Mouse (Mus musculus) intestine, embryonic 15.5 days (tissue): ENCODE measurements around the gene Ube2c. TPM values are rescaled to one million over a fixed set of nuclear protein-coding genes. Genes with fewer than 3 reads are reported as not detected.
"Not testable (repeated sequence)": the region's sequence is repeated elsewhere in the genome, so short reads cannot be mapped to it uniquely, and the experiment has no call there.

Source experiments
- ATAC-seq: fragments of 200-750 bp; cut with Nextera tagmentation; 2 replicates; pipeline ENCODE4 v1.8.0; 2017; ENCODE audit warnings: moderate TSS enrichment, moderate library complexity
- H3K27ac ChIP-seq: fragments of 300-500 bp; sonication (generic); 2 replicates; pipeline ENCODE4 v1.5.1; 2015; ENCODE audit warnings: mild to moderate bottlenecking, inconsistent platforms
- H3K27me3 ChIP-seq: fragments of 300-500 bp; sonication (generic); replicated peaks from 2 replicates; pipeline ENCODE4 v1.6.1; 2015; ENCODE audit warnings: inconsistent platforms
- H3K36me3 ChIP-seq: fragments of 300-500 bp; sonication (generic); 2 replicates; pipeline ENCODE4 v1.6.1; 2015; ENCODE audit warnings: inconsistent platforms
- H3K4me1 ChIP-seq: fragments of 300-500 bp; sonication (generic); replicated peaks from 2 replicates; pipeline ENCODE4 v1.6.1; 2015; ENCODE audit warnings: inconsistent platforms
- H3K4me2 ChIP-seq: fragments of 300-500 bp; sonication (generic); replicated peaks from 2 replicates; pipeline ENCODE4 v1.6.1; 2015; ENCODE audit warnings: mild to moderate bottlenecking, inconsistent platforms
- H3K4me3 ChIP-seq: fragments of 300-500 bp; sonication (generic); replicated peaks from 2 replicates; pipeline ENCODE4 v1.5.1; 2015; ENCODE audit warnings: inconsistent platforms
- H3K9ac ChIP-seq: fragments of 300-500 bp; sonication (generic); 2 replicates; pipeline ENCODE4 v1.6.1; 2015; ENCODE audit warnings: inconsistent platforms
- H3K9me3 ChIP-seq: fragments of 300-500 bp; sonication (generic); 2 replicates; pipeline ENCODE4 v1.6.1; 2016; ENCODE audit warnings: inconsistent platforms
- WGBS: fragments of 180-500 bp; shearing (Covaris S2); methylation state at CpG from one replicate; pipeline ENCODE4 v1.1.7; 2015; 5-methylcytosine and 5-hydroxymethylcytosine counted together
- polyA plus RNA-seq: library from polyadenylated mRNA; unstranded; fragments of >200 nt; fragmentation: Nextera tagmentation; extraction: Ambion mirVana; gene quantifications from 2 replicates; pipeline ENCODE4 v1.2.1, GENCODE M21; 2015

Gene Ube2c
- polyA plus RNA-seq, 1 experiment from 2014 or later = 431 TPM

DNA sequence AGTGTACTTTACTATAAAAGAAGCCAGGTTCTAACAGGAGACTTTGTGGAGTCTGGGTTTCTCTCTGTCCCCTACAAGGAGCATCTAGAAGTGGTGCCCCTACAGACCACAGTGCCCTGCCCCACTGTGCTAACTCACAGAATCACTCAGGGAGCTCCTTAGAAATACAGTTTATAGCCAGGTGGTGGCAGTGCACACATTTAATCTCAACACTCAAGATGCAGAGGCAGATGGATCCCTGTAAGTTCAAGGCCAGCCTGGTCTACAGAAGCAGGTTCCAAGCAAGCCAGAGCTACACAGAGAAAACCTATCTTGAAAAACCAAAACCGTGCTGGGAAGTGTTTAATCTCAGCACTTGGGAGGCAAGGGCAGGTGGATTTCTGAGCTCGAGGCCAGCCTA is 24.1 kb downstream of the Ube2c start:
- 92% methylated on average over 2 of the region's 2 CpGs for WGBS
- Histone ChIP-seq H3K9ac (no peak overlapping the region), H3K4me3 (no peak overlapping the region), H3K27me3 (no peaks in the 10 kb centered on the region), H3K27ac (no peak overlapping the region), H3K9me3 (no peaks in the 10 kb centered on the region), H3K4me2 (no peak overlapping the region), H3K36me3 (peaks cover 39% of the 10 kb centered on the region), H3K4me1 (no peaks in the 10 kb centered on the region)
- no peak for ATAC-seq

DNA sequence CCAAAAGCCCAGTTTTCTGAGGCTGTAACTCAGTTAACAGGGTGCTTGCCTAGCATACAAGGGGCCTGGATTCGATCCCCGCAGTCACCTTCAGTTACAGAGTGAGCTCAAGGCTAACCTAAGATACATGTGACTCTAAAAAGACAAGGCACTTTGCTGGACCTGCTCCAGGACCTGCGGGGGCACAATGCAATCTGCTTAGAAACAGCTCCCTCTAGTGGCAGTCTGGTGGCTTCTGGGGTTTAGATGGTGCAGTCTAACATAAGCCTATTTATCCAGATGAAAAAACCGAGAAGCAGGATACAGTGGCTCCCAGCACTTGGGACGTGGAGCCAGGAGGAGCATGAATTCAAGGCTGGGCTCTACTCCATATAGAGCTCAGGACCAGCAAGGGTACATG is 24.6 kb downstream of the Ube2c start:
- Histone ChIP-seq H3K27ac (no peak overlapping the region), H3K9ac (no peak overlapping the region), H3K4me1 (no peaks in the 10 kb centered on the region), H3K27me3 (no peaks in the 10 kb centered on the region), H3K4me3 (no peak overlapping the region), H3K36me3 (peaks cover 39% of the 10 kb centered on the region), H3K4me2 (no peak overlapping the region), H3K9me3 (no peaks in the 10 kb centered on the region)
- WGBS = 32% methylated on average over 5 of the region's 5 CpGs
- ATAC-seq = peak; percentile 52

GRCm38 (mm10) chr2:164795868-164796267 is 26.2 kb downstream of the Ube2c start:
- no peak overlapping the region for H3K4me2 ChIP-seq
- peaks cover 38% of the 10 kb centered on the region for H3K36me3 ChIP-seq

DNA sequence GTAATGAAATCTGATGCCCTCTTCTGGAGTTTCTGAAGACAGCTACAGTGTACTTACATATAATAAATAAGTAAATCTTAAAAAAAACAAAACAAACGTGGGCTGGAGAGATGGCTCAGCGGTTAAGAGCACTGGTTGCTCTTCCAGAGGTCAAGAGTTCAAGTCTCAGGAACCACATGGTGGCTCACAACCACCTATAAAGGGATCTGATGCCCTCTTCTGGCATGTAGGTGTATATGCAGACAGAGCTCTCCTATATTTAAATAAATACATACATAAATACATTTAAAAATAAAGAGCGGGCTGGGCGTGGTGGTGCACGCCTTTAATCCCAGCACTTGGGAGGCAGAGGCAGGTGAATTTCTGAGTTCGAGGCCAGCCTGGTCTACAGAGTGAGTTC is 28.9 kb downstream of the Ube2c start:
- not testable (repeated sequence) for H3K4me3 ChIP-seq, H3K27ac ChIP-seq, ATAC-seq, H3K4me1 ChIP-seq, H3K9ac ChIP-seq, H3K4me2 ChIP-seq, H3K27me3 ChIP-seq, H3K9me3 ChIP-seq
- 74% methylated on average over 6 of the region's 6 CpGs for WGBS
- H3K36me3 ChIP-seq = peaks cover 18% of the 10 kb centered on the region

More at GRCm38 (mm10) chr2:164795868-164796267, 26.2 kb downstream of the Ube2c start:
- H3K4me3 ChIP-seq = no peak overlapping the region
- ATAC-seq = no peak
- WGBS = 82% methylated on average over 4 of the region's 4 CpGs
- H3K27me3 ChIP-seq = no peaks in the 10 kb centered on the region
- no peak overlapping the region for H3K9ac ChIP-seq
- H3K9me3 ChIP-seq = no peaks in the 10 kb centered on the region
- no peaks in the 10 kb centered on the region for H3K4me1 ChIP-seq
- H3K27ac ChIP-seq = no peak overlapping the region

- H3K36me3 ChIP-seq = peaks cover 13% of the 10 kb centered on the region; the same call in 1 of the 2 replicates
Observed at GRCm38 (mm10) chr2:164800252-164801004, 30.7 kb downstream of the Ube2c start.

GRCm38 (mm10) chr2:164803201-164803920 is 33.7 kb downstream of the Ube2c start:
- H3K27ac ChIP-seq = peak overlapping the region; percentile 23; the same call in 1 of the 2 replicates
- WGBS = 81% methylated on average over 16 of the region's 16 CpGs
- H3K36me3 ChIP-seq = 0 out of 2 replicates have a peak, but pooled peaks cover 4% of the 10 kb centered on the region
- peak overlapping the region; percentile 65 for H3K4me2 ChIP-seq
- ATAC-seq = no peak
- H3K4me1 ChIP-seq = peaks cover 15% of the 10 kb centered on the region
- peak overlapping the region; percentile 65 for H3K4me3 ChIP-seq
- peak overlapping the region; percentile 76 for H3K9ac ChIP-seq
- no peaks in the 10 kb centered on the region for H3K27me3 ChIP-seq
- H3K9me3 ChIP-seq = no peaks in the 10 kb centered on the region

More at GRCm38 (mm10) chr2:164800252-164801004, 30.7 kb downstream of the Ube2c start:
- no peak overlapping the region for H3K9ac ChIP-seq
- no peak for ATAC-seq
- no peak overlapping the region for H3K4me2 ChIP-seq
- peaks cover 12% of the 10 kb centered on the region for H3K4me1 ChIP-seq
- 89% methylated on average over 13 of the region's 13 CpGs for WGBS
- H3K9me3 ChIP-seq = no peaks in the 10 kb centered on the region
- no peaks in the 10 kb centered on the region for H3K27me3 ChIP-seq
- H3K27ac ChIP-seq = no peak overlapping the region
- H3K4me3 ChIP-seq = no peak overlapping the region

DNA sequence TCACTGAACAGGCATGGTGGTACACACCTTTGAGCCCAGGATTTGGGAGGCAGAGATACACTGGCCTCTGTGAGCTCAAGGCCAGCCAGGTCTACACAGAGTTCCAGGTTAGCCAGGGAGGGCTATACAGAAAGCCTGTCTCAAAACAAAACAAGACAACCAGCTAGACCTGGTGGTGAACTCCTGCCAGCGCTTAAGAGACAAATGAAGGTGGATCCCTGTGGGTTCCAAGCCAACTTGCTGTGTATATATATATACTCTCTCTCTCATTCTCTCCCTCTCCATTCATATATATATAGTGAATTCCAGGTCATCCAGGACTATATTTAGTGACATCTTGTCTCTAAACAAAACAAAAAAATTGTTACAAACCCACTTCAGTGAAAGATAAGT is 34.2 kb downstream of the Ube2c start:
- Histone ChIP-seq H3K4me2 (peak overlapping the region; percentile 65), H3K9ac (peak overlapping the region; percentile 76), H3K27me3 (no peaks in the 10 kb centered on the region), H3K4me1 (peaks cover 15% of the 10 kb centered on the region), H3K4me3 (peak overlapping the region; percentile 65), H3K27ac (peak overlapping the region; percentile 23; the same call in 1 of the 2 replicates), H3K9me3 (no peaks in the 10 kb centered on the region), H3K36me3 (0 out of 2 replicates have a peak, but pooled peaks cover 4% of the 10 kb centered on the region)
- 45% methylated on average over 1 of the region's 1 CpGs for WGBS
- no peak for ATAC-seq

GRCm38 (mm10) chr2:164804533-164805331 is 35.0 kb downstream of the Ube2c start, which contains the start of the genes Acot8 and Zswim3:
Gene Acot8, minus strand, starts transcription at chr2:164804882.
Gene Zswim3, plus strand, starts transcription at chr2:164805098.
- Histone ChIP-seq H3K36me3 (0 out of 2 replicates have a peak, but pooled peaks cover 4% of the 10 kb centered on the region), H3K27me3 (no peaks in the 10 kb centered on the region), H3K9ac (peak within 1 kb of the TSS; percentile 76), H3K4me3 (peak within 1 kb of the TSS; percentile 65), H3K4me1 (peaks cover 15% of the 10 kb centered on the region), H3K4me2 (peak within 1 kb of the TSS; percentile 65), H3K9me3 (no peaks in the 10 kb centered on the region), H3K27ac (peak within 1 kb of the TSS; percentile 83)
- ATAC-seq = peak; percentile 97
- WGBS = under 1% methylated on average over 47 of the region's 47 CpGs

DNA sequence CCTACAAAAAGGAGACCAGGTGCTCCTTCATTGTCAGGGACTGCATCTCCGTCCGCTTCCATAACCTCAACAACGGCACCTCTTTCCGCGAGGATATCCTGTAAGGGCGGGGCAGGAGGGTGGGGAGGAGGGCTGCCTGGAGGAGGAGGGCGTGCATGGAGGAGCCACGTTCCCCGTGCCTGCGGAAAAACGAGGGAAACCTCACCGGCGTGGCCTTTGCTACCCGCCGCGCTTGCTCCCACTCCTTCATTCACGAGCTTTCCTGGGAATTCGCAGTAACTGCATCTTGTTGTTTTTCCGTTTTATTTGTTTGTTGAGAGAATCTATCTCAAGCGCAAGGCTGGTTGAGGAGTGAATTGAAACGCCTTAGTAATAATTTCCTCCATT is 35.6 kb downstream of the Ube2c start:
- Histone ChIP-seq H3K4me2 (peak overlapping the region; percentile 65), H3K27ac (peak overlapping the region; percentile 83), H3K4me3 (peak overlapping the region; percentile 65), H3K9me3 (no peaks in the 10 kb centered on the region), H3K27me3 (no peaks in the 10 kb centered on the region), H3K9ac (peak overlapping the region; percentile 70), H3K36me3 (0 out of 2 replicates have a peak, but pooled peaks cover 1% of the 10 kb centered on the region), H3K4me1 (peaks cover 15% of the 10 kb centered on the region)
- under 1% methylated on average over 21 of the region's 21 CpGs for WGBS
- ATAC-seq = peak; percentile 76

GRCm38 (mm10) chr2:164806614-164807013 is 36.9 kb downstream of the Ube2c start:
- no peaks in the 10 kb centered on the region for H3K9me3 ChIP-seq
- 0 out of 2 replicates have a peak overlapping the region, but pooled peaks have one; percentile 5 for H3K4me2 ChIP-seq
- 62% methylated on average over 7 of the region's 7 CpGs for WGBS
- peak overlapping the region; percentile 18; the same call in 1 of the 2 replicates for H3K27ac ChIP-seq
- peaks cover 15% of the 10 kb centered on the region for H3K4me1 ChIP-seq
- no peaks in the 10 kb centered on the region for H3K36me3 ChIP-seq
- no peak overlapping the region for H3K9ac ChIP-seq
- H3K4me3 ChIP-seq = no peak overlapping the region
- no peaks in the 10 kb centered on the region for H3K27me3 ChIP-seq
- ATAC-seq = no peak

DNA sequence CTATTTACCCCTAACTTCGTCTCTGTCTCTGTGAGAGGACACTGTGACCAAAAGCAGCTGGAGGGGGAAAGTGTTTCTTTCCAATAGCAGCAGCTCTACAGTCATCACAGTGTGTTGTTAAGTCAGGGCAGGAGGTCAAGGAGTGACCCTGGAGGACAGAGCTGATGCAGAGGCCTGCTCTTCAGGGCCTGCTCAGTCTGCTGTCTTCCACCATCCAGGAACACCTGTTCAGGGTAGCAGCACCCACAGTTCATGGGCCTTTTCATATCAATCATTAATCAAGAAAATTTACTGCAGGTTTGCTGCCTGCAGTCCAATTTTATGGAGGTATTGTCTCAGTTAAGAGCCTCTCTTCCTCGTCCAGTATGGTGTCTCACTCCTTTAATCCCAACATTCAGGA is 43.9 kb downstream of the Ube2c start:
- ATAC-seq = peak; percentile 44; the same call in 1 of the 2 replicates
- Histone ChIP-seq H3K4me3 (no peak overlapping the region), H3K4me2 (no peak overlapping the region), H3K27ac (no peak overlapping the region), H3K27me3 (no peaks in the 10 kb centered on the region), H3K9me3 (no peaks in the 10 kb centered on the region), H3K9ac (no peak overlapping the region), H3K4me1 (peaks cover 9% of the 10 kb centered on the region), H3K36me3 (no peaks in the 10 kb centered on the region)
- WGBS = 47% methylated on average over 2 of the region's 2 CpGs
